Mouse (Mus musculus): ENCODE measurements at regions not wholly inside any gene's neighbourhood (a gene's known extent, or its start where the extent isn't known, plus 50 kb on each side); places are given as distances from the start of the nearest gene placed in this dataset.

GRCm38 (mm10) chr16:76914311-76914710, 99.2 kb upstream of the Usp25 start:
- Histone ChIP-seq H3K4me2 (ENCODE audit: low read depth, low read length) (no peak overlapping the region), H3K4me3 (ENCODE audit: low read length) (no peak overlapping the region), H3K4me1 (ENCODE audit: control insufficient read depth, insufficient read depth, low read length) (no peaks in the 10 kb centered on the region), H3K36me3 (ENCODE audit: control insufficient read depth, insufficient read depth) (no peaks in the 10 kb centered on the region), H3K9me3 (replicated peaks; ENCODE audit: control insufficient read depth, low read length) (no peaks in the 10 kb centered on the region), H3K9ac (ENCODE audit: low read length) (no peak overlapping the region), H3K27ac (ENCODE audit: low read length) (no peak overlapping the region), H3K27me3 (ENCODE audit: control insufficient read depth, insufficient read depth, low read length) (no peaks in the 10 kb centered on the region)
- no peak for ATAC-seq (replicated peaks; ENCODE audit: extremely low read depth, insufficient read depth, low FRiP score)
- WGBS = 40% methylated on average over 1 of the region's 1 CpGs

- no peaks in the 10 kb centered on the region for H3K4me1 ChIP-seq (ENCODE audit: control insufficient read depth, insufficient read depth, low read length)
- WGBS = 60% methylated on average over 11 of the region's 11 CpGs
- no peaks in the 10 kb centered on the region for H3K36me3 ChIP-seq (ENCODE audit: control insufficient read depth, insufficient read depth)
- no peaks in the 10 kb centered on the region for H3K27me3 ChIP-seq (ENCODE audit: control insufficient read depth, insufficient read depth, low read length)
- ATAC-seq (replicated peaks; ENCODE audit: extremely low read depth, insufficient read depth, low FRiP score) = no peak; the same call in 1 of the 2 replicates
- H3K4me2 ChIP-seq (ENCODE audit: low read depth, low read length) = no peak overlapping the region
- no peak overlapping the region for H3K27ac ChIP-seq (ENCODE audit: low read length)
- no peaks in the 10 kb centered on the region for H3K9me3 ChIP-seq (replicated peaks; ENCODE audit: control insufficient read depth, low read length)
- no peak overlapping the region for H3K9ac ChIP-seq (ENCODE audit: low read length)
- H3K4me3 ChIP-seq (ENCODE audit: low read length) = no peak overlapping the region
These were observed 108.1 kb upstream of the Usp25 start for GRCm38 (mm10) chr16:76905205-76905996.

- no peaks in the 10 kb centered on the region for H3K9me3 ChIP-seq (replicated peaks; ENCODE audit: control insufficient read depth, low read length)
- H3K36me3 ChIP-seq (ENCODE audit: control insufficient read depth, insufficient read depth) = no peaks in the 10 kb centered on the region
- no peaks in the 10 kb centered on the region for H3K27me3 ChIP-seq (ENCODE audit: control insufficient read depth, insufficient read depth, low read length)
- no peak overlapping the region for H3K9ac ChIP-seq (ENCODE audit: low read length)
- ATAC-seq (replicated peaks; ENCODE audit: extremely low read depth, insufficient read depth, low FRiP score) = no peak
- H3K4me3 ChIP-seq (ENCODE audit: low read length) = no peak overlapping the region
- H3K4me2 ChIP-seq (ENCODE audit: low read depth, low read length) = no peak overlapping the region
- H3K27ac ChIP-seq (ENCODE audit: low read length) = no peak overlapping the region
- WGBS = 15% methylated on average over 7 of the region's 7 CpGs
- H3K4me1 ChIP-seq (ENCODE audit: control insufficient read depth, insufficient read depth, low read length) = no peaks in the 10 kb centered on the region
These were observed 114.4 kb upstream of the Usp25 start for GRCm38 (mm10) chr16:76899083-76899482.

DNA sequence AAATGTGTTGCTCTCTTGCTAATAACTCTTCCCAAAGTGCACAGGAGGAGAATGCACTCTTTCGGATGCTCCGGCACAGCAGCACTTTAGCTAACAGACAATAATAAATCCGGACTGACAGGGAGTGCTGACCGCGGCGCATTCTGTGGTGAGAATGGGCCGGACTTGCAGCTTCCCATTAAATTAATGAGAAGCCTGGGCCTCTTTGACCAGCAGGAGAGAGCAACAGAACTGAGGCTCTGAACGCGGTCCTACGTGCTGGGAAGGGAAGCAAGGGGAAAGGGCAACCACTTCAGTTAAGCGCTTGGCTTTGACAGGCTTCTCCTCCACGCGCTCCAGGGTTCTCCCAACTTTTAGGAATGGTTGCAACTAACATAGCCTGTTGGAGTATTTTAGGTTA, 117.2 kb upstream of the Usp25 start:
- ATAC-seq (replicated peaks; ENCODE audit: extremely low read depth, insufficient read depth, low FRiP score) = no peak
- Histone ChIP-seq H3K4me2 (ENCODE audit: low read depth, low read length) (peak overlapping the region; percentile 24), H3K4me1 (ENCODE audit: control insufficient read depth, insufficient read depth, low read length) (no peaks in the 10 kb centered on the region), H3K9ac (ENCODE audit: low read length) (no peak overlapping the region), H3K27ac (ENCODE audit: low read length) (no peak overlapping the region), H3K36me3 (ENCODE audit: control insufficient read depth, insufficient read depth) (no peaks in the 10 kb centered on the region), H3K27me3 (ENCODE audit: control insufficient read depth, insufficient read depth, low read length) (no peaks in the 10 kb centered on the region), H3K4me3 (ENCODE audit: low read length) (no peak overlapping the region), H3K9me3 (replicated peaks; ENCODE audit: control insufficient read depth, low read length) (no peaks in the 10 kb centered on the region)
- 31% methylated on average over 13 of the region's 13 CpGs for WGBS

GRCm38 (mm10) chr16:76895781-76896180, 117.7 kb upstream of the Usp25 start:
- Histone ChIP-seq H3K36me3 (ENCODE audit: control insufficient read depth, insufficient read depth) (no peaks in the 10 kb centered on the region), H3K4me3 (ENCODE audit: low read length) (no peak overlapping the region), H3K4me2 (ENCODE audit: low read depth, low read length) (no peak overlapping the region), H3K27ac (ENCODE audit: low read length) (no peak overlapping the region), H3K4me1 (ENCODE audit: control insufficient read depth, insufficient read depth, low read length) (no peaks in the 10 kb centered on the region), H3K9ac (ENCODE audit: low read length) (no peak overlapping the region), H3K27me3 (ENCODE audit: control insufficient read depth, insufficient read depth, low read length) (no peaks in the 10 kb centered on the region), H3K9me3 (replicated peaks; ENCODE audit: control insufficient read depth, low read length) (no peaks in the 10 kb centered on the region)
- ATAC-seq (replicated peaks; ENCODE audit: extremely low read depth, insufficient read depth, low FRiP score) = no peak
- WGBS = 77% methylated on average over 5 of the region's 5 CpGs

- Histone ChIP-seq H3K27ac (ENCODE audit: low read length) (no peak overlapping the region), H3K4me1 (ENCODE audit: control insufficient read depth, insufficient read depth, low read length) (no peaks in the 10 kb centered on the region), H3K9me3 (replicated peaks; ENCODE audit: control insufficient read depth, low read length) (no peaks in the 10 kb centered on the region), H3K36me3 (ENCODE audit: control insufficient read depth, insufficient read depth) (no peaks in the 10 kb centered on the region), H3K4me3 (ENCODE audit: low read length) (no peak overlapping the region), H3K9ac (ENCODE audit: low read length) (no peak overlapping the region), H3K27me3 (ENCODE audit: control insufficient read depth, insufficient read depth, low read length) (no peaks in the 10 kb centered on the region), H3K4me2 (ENCODE audit: low read depth, low read length) (no peak overlapping the region)
- no peak for ATAC-seq (replicated peaks; ENCODE audit: extremely low read depth, insufficient read depth, low FRiP score)
- 81% methylated on average over 2 of the region's 2 CpGs for WGBS
These were observed 134.9 kb upstream of the Usp25 start for GRCm38 (mm10) chr16:76878576-76878975.

DNA sequence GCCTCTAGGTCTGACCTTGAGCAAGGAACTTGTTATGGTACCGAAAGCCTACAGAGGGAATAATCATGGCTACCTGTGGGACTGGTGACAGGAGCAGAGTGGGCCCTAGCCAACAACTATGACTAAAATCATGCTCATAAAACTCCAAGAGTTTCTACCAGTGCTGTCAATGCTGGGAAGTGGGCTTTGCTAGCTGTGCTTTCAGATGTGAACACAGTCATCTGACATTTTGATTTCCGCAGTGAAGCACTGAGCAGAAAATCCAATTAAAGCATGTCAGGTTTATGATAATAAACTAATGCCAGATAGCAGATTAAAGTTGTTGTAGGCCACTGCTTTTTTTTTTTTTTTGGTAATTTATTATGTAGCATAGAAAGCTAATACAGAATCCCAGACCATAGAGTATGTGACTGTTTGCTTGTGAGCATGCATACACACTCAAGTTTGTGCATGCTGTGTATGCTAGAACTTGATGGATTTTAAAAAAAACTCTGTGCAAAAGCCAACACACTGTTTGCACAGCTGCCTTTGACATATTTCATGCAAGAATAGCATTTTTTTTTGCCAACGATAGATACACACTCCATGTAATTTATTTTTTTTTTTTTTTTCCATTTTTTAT, 138.0 kb upstream of the Usp25 start:
- H3K9ac ChIP-seq (ENCODE audit: low read length) = no peak overlapping the region
- no peaks in the 10 kb centered on the region for H3K4me1 ChIP-seq (ENCODE audit: control insufficient read depth, insufficient read depth, low read length)
- H3K27ac ChIP-seq (ENCODE audit: low read length) = no peak overlapping the region
- H3K36me3 ChIP-seq (ENCODE audit: control insufficient read depth, insufficient read depth) = no peaks in the 10 kb centered on the region
- 82% methylated on average over 3 of the region's 3 CpGs for WGBS
- no peak for ATAC-seq (replicated peaks; ENCODE audit: extremely low read depth, insufficient read depth, low FRiP score)
- H3K27me3 ChIP-seq (ENCODE audit: control insufficient read depth, insufficient read depth, low read length) = no peaks in the 10 kb centered on the region
- H3K4me3 ChIP-seq (ENCODE audit: low read length) = no peak overlapping the region
- no peaks in the 10 kb centered on the region for H3K9me3 ChIP-seq (replicated peaks; ENCODE audit: control insufficient read depth, low read length)
- no peak overlapping the region for H3K4me2 ChIP-seq (ENCODE audit: low read depth, low read length)

- 0 out of 2 replicates have a peak, but pooled peaks cover 2% of the 10 kb centered on the region for H3K4me1 ChIP-seq (ENCODE audit: control insufficient read depth, insufficient read depth, low read length)
- WGBS = 56% methylated on average over 4 of the region's 4 CpGs
- ATAC-seq (replicated peaks; ENCODE audit: extremely low read depth, insufficient read depth, low FRiP score) = no peak
- no peak overlapping the region for H3K9ac ChIP-seq (ENCODE audit: low read length)
- no peaks in the 10 kb centered on the region for H3K36me3 ChIP-seq (ENCODE audit: control insufficient read depth, insufficient read depth)
- no peaks in the 10 kb centered on the region for H3K9me3 ChIP-seq (replicated peaks; ENCODE audit: control insufficient read depth, low read length)
- H3K4me2 ChIP-seq (ENCODE audit: low read depth, low read length) = no peak overlapping the region
- no peaks in the 10 kb centered on the region for H3K27me3 ChIP-seq (ENCODE audit: control insufficient read depth, insufficient read depth, low read length)
- no peak overlapping the region for H3K27ac ChIP-seq (ENCODE audit: low read length)
- no peak overlapping the region for H3K4me3 ChIP-seq (ENCODE audit: low read length)
These were observed 147.1 kb upstream of the Usp25 start for GRCm38 (mm10) chr16:76866465-76866802.

- ATAC-seq (replicated peaks; ENCODE audit: extremely low read depth, insufficient read depth, low FRiP score) = no peak; the same call in 1 of the 2 replicates
- Histone ChIP-seq H3K4me2 (ENCODE audit: low read depth, low read length) (peak overlapping the region; percentile 55), H3K27me3 (ENCODE audit: control insufficient read depth, insufficient read depth, low read length) (no peaks in the 10 kb centered on the region), H3K9ac (ENCODE audit: low read length) (0 out of 2 replicates have a peak overlapping the region, but pooled peaks have one; percentile 40), H3K27ac (ENCODE audit: low read length) (no peak overlapping the region), H3K4me1 (ENCODE audit: control insufficient read depth, insufficient read depth, low read length) (0 out of 2 replicates have a peak, but pooled peaks cover 2% of the 10 kb centered on the region), H3K9me3 (replicated peaks; ENCODE audit: control insufficient read depth, low read length) (no peaks in the 10 kb centered on the region), H3K4me3 (ENCODE audit: low read length) (peak overlapping the region; percentile 13), H3K36me3 (ENCODE audit: control insufficient read depth, insufficient read depth) (no peaks in the 10 kb centered on the region)
- WGBS = 27% methylated on average over 9 of the region's 12 CpGs
These were observed 147.6 kb upstream of the Usp25 start for GRCm38 (mm10) chr16:76865731-76866464.

All from heart, embryonic 16.5 days (tissue).